Mouse (Mus musculus): ENCODE data around the gene Aldh1b1.

The Aldh1b1 gene

GRCm38 (mm10) chr4:45783671-45784070, 15.2 kb upstream of the Aldh1b1 start:
- DNase-seq (ENCODE audit: low spot score in 2 of 2), result no peak

DNA sequence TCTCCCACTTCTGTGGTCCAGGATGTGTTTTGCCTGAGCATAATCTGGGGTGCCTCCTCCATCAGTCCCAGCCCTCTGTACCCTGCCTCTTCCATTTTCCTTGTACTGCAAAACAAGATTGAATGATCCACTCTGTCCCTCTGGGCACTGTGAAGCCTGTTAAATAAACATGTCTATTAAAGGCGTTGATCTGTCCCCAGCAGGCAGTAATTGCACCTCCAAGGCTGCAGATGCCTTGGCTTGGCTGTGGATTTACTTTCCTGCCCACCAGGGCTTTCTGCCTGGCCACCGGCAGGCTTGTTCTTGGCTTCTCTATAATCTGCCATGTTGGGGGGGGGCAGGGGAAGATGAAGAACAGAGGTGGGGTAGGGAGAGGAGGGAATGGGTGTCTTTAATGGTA, 12.9 kb upstream of the Aldh1b1 start:
- no peak for DNase-seq (ENCODE audit: low spot score in 2 of 2)

DNA sequence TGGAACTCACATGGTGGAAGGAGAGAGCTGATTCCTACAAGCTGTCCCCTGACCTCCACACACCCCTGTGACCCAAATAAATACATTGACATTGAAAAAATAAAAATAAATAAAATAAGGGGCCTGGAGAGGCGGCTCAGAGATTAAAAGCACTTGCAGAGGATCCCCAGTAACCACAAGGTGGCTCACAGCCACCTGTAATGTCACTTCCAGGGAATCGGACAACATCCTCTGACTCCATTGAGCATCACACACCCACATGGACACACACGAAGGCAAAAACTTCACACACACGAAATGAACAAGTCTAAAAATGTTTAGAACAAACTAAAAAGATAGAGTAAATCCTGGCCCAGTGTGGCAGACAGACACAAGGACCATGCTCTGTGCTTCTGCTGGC, 12.1 kb upstream of the Aldh1b1 start:
- no peak for DNase-seq (ENCODE audit: low spot score in 2 of 2)

DNA sequence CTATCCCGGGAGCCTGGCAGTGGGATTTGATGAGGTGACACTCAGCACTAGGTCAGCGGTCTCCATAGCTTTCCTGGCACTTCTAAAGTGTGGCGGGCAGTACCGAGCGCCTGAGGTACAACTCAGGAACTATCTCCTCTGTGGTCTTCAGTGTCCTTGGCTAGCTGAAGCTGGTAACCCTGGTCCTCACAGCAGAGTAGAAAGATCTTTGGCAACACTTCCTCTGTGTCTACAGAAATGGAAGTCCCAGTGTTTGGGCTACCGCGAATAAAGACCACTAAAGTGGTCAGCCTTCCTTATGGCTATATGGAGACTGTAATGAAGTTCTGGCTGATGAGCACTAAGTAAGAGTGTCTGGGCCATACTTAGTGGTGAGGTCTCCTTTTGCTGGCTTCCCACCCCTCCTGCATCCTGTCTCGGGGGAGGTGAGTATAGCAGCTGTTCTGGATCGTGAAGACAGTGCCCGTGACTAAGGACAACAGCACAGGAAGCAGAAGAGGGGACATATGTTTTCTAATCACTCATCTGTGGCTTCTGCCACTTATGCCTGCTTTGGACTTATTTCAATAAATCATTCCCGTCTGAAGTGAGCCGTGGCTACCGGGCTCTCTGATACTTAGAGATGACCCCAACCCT, 10.3 kb upstream of the Aldh1b1 start:
- no peak for DNase-seq (ENCODE audit: low spot score in 2 of 2)

DNA sequence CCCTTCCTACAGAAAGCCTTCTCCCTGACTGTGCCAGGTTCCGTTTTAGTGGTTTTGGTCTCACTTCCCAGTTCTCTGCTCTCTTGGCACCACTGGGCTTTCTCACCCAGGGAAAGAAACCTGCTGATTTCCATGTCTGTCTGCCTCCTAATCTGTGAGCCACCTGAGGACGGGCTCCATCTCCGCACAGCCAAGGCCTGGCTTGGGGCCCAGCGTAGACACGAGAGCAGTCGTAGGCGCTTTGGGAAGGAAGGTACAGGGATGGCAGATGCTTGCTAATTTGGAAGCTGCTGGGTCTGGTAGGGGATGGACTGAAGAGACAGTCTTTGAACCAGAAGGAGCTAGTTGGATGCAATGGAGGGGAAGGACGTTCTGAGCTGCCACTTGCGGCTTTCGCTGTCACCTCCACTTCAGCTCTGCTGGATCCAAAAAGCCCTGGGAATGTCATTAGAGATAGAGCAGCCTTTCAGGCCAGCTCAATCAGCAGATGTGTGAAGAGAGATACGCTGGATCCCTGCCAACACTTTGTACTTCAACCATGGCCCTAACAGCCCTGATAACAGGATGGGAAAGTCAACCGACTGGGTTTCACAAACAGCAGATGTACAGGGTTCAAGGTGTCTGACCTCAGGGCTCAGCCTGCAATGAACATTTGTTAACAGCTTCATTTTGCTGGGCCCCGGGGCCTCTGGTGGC, 9.4 kb upstream of the Aldh1b1 start:
- DNase-seq (ENCODE audit: low spot score in 2 of 2), result peak in 1 of 2 experiments; percentile 54

- no peak for DNase-seq (ENCODE audit: low spot score in 2 of 2)
Measured at GRCm38 (mm10) chr4:45790018-45790417, 8.8 kb upstream of the Aldh1b1 start.

DNA sequence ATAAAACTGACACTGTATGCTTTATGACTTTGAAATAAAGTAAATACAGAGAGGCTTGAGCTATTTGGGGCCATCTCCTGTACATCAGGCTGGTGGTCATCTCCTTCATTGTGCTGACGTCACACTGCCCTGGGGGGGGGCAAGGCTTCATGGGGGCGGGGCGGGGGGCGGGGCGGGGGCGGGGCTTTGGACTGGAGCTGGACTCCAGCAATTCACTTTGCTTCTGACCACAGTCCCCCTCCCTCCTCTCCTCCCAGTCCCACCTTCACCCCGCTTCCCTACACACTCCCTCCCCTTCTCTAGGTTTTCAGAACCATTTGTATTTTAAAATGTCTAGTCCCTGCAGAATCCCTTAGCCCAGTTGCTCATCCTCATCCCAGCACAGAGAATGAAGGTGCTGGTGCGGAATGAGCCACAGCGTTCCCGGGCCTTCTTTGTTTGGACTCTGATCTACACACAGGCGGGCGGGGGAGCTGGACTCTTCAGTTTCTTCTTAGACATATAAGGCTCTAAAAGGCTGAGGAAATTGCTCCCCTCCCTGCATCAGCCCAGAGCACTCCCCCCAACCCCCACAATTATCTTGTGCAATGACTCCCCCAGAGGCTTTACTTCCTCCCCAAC, 3.5 kb upstream of the Aldh1b1 start:
- no peak for DNase-seq (ENCODE audit: low spot score in 2 of 2)

GRCm38 (mm10) chr4:45796760-45797159, 2.1 kb upstream of the Aldh1b1 start:
- no peak for DNase-seq (ENCODE audit: low spot score in 2 of 2)

DNA sequence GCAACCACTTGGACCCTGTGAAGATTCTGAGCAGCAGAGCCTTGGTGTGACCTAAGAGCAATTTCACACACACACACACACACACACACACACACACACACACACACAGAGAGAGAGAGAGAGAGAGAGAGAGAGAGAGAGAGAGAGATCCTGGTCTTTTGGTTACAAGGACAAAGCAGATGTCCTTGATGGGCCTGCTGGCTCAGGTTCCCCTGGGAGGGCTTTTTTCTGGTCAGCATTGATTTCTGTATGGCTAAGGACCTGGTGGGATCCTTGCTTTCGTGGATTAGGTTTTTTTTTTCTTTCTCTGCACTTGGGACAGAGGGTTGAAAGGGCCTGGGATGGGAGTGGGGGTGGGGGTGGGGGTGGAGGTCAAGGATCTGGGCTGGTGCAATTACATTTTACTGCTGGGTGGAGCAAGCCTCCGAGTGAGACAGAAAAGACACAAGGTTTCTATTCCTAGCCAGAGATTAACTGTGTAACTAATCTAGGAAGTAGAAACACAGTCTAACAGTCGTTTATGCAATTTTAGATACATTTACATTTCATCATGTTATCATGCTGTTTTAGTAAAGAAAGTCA, 1.2 kb downstream of the Aldh1b1 start:
- DNase-seq (ENCODE audit: low spot score in 2 of 2), result no peak

DNA sequence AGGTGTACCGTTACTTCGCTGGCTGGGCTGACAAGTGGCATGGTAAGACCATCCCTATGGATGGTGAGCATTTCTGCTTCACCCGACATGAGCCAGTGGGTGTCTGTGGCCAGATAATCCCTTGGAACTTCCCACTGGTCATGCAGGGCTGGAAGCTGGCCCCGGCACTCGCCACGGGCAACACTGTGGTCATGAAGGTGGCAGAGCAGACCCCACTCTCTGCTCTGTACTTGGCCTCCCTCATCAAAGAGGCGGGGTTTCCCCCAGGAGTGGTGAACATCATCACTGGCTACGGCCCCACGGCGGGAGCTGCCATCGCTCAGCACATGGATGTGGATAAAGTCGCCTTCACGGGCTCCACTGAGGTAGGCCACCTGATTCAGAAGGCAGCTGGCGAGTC, 4.1 kb downstream of the Aldh1b1 start:
- DNase-seq (ENCODE audit: low spot score in 2 of 2), result no peak

DNA sequence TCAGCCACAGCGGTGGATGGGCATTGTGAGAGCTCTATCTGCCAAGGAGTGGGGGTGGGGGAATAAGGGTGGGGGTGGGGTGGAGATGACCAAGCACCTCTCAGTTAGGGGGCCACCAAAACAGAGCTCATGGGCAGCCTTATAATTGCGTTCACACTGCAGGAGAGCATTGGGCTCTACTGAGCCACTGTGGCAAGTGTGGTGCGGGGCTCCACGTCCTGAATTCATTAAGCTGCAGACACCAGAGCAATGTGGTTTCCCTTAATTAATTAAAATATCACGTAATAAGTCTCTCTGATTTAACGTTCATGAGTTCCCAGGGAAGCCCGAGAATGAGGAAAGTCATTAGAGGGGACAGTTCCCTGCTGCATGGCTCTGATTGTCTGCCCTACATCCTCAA, 9.2 kb downstream of the Aldh1b1 start:
- DNase-seq (ENCODE audit: low spot score in 2 of 2), result no peak

DNA sequence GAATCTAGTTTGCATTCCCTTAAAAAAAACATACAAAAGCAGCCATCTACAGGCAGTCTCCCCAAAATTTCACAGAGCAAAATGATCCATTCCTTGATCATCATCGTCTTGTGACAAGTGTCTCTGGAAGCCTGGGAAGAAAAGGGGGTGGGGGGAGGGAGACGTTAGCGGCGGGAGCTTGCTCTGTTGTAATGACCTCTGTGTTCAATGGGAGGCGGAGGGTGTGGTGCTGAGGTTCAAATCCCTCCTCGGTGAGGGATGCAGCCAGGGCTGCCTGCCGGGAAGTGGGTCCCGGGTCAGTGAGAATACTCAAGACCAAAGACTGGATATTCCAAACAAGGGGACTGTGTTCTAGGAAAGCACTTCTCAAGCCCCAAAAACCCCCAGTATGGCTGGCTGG, 12.4 kb downstream of the Aldh1b1 start:
- DNase-seq (ENCODE audit: low spot score in 2 of 2), result no peak

- peak in 1 of 2 experiments; percentile 44 for DNase-seq (ENCODE audit: low spot score in 2 of 2)
Measured at GRCm38 (mm10) chr4:45815542-45815941, 16.7 kb downstream of the Aldh1b1 start.

- no peak for DNase-seq (ENCODE audit: low spot score in 2 of 2)
Measured at GRCm38 (mm10) chr4:45818814-45819207, 20.0 kb downstream of the Aldh1b1 start.

DNA sequence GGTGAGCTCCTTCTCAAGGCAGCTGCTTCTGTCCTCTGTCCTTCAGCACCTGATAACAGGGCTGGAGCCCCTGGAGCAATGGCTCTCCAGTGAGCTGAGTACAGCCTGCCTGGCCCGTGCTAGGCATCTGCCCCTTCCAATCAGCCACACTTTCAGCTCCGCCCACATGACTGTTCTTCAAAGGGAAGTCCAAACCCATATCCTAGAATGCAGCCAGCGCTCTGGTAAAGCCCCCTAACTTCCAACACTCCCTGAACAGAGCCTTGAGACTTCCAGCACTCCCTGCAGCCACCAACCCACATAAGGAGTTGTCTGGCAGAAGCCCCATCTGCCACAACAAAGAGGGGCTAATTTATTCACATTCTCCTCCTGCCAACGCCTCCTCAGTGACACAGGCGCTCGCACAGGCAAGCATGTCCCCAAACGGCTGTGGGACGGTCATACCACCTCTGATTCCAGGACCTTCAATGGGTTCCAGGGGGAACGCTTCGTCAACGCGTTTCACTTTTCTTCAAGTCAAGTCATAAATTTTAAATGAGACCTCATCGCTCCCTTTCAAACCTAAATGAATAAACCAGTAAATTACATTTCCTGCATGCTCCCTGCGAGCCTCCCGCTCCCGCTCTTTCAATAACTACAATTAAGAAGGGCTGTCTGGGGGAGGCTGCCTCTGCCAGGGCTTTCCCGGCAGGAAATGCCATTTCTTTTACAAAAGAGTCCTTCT, 20.5 kb downstream of the Aldh1b1 start:
- peak; percentile 46 to 62 for DNase-seq (ENCODE audit: low spot score in 2 of 2)

DNA sequence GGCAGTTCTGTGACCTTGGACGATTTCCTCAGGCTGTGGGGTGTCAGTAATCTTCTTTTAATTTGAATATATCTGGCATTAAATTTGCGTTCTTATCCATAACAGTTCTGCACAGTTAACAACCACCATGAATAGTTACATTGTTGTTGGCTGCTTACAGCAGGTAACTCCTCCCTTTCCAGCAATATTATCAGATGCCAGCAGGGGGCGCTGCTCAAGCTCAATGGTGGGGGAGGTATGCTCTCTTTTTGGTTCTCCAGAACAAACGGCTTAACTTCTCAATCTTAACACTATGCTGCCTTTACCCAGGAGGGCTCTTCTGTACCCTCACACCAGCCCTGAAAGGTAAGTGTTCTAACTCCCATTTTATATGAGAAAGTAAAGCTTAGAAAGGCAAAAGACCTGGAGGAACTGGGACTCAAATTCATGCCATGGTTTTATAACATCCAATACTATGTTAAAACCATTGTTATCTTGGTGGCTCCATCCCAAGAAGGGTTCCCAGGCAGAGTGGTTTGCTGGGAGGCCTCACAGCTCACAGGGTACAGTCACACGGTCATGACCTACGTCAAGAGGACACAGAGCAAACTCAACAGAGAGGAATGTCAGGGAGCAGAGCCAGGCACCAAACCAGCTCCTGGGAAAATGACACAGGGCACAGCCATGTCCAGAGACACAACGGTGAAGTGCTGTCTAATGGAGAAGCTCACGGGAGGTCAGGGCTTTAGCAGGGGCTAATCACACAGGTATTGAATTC, 21.4 kb downstream of the Aldh1b1 start:
- DNase-seq (ENCODE audit: low spot score in 2 of 2), result peak in 1 of 2 experiments; percentile 72

GRCm38 (mm10) chr4:45821995-45822394, 23.2 kb downstream of the Aldh1b1 start:
- DNase-seq (ENCODE audit: low spot score in 2 of 2), result no peak

- DNase-seq (ENCODE audit: low spot score in 2 of 2), result no peak
Measured at GRCm38 (mm10) chr4:45822781-45823575, 24.2 kb downstream of the Aldh1b1 start.

GRCm38 (mm10) chr4:45824049-45824760, 25.4 kb downstream of the Aldh1b1 start:
- DNase-seq (ENCODE audit: low spot score in 2 of 2), result no peak

Measured in frontal cortex, postnatal 10 days (tissue).